Mouse (Mus musculus) midbrain, postnatal 0 days (tissue): ENCODE results near the gene Mras. TPM values are rescaled to one million over a fixed set of nuclear protein-coding genes. Genes with fewer than 3 reads are reported as not detected.

ENCODE experiments used
- ATAC-seq: fragments of 200-750 bp; cut with Nextera tagmentation; 2 replicates; pipeline ENCODE4 v1.8.0; 2017; ENCODE audit warnings: moderate number of reproducible peaks, mild to moderate bottlenecking, moderate TSS enrichment, moderate library complexity; ENCODE audit not compliant: low FRiP score
- DNase-seq: peaks from one replicate; pipeline ENCODE4 v3.0.0-alpha.2; 2015; ENCODE audit warnings: low spot score
- H3K27ac ChIP-seq: fragments of 300-500 bp; sonication (generic); 2 replicates; pipeline ENCODE4 v1.5.1; 2014; ENCODE audit warnings: low read depth, mild to moderate bottlenecking, low read length, mixed read lengths
- H3K27me3 ChIP-seq: fragments of 300-500 bp; sonication (generic); 2 replicates; pipeline ENCODE4 v1.6.1; 2014; ENCODE audit warnings: low read length, control low read depth, mixed read lengths; ENCODE audit not compliant: insufficient read depth
- H3K36me3 ChIP-seq: fragments of 300-500 bp; sonication (generic); 2 replicates; pipeline ENCODE4 v1.6.1; 2014; ENCODE audit warnings: low read length, control low read depth, mixed read lengths; ENCODE audit not compliant: insufficient read depth
- H3K4me1 ChIP-seq: fragments of 300-500 bp; sonication (generic); 2 replicates; pipeline ENCODE4 v1.6.1; 2014; ENCODE audit warnings: mild to moderate bottlenecking, control low read depth, antibody characterized with exemption, low read length, mixed read lengths; ENCODE audit not compliant: insufficient read depth
- H3K4me2 ChIP-seq: fragments of 300-500 bp; sonication (generic); 2 replicates; pipeline ENCODE4 v1.6.1; 2014; ENCODE audit warnings: low read depth, mild to moderate bottlenecking, low read length, mixed read lengths; ENCODE audit not compliant: poor library complexity, severe bottlenecking
- H3K4me3 ChIP-seq: fragments of 300-500 bp; sonication (generic); 2 replicates; pipeline ENCODE4 v1.5.1; 2014; ENCODE audit warnings: low read depth, mild to moderate bottlenecking, low read length, moderate library complexity
- H3K9ac ChIP-seq: fragments of 300-500 bp; sonication (generic); replicated peaks from 2 replicates; pipeline ENCODE4 v1.6.1; 2014; ENCODE audit warnings: mild to moderate bottlenecking, low read length, moderate library complexity, mixed read lengths; ENCODE audit not compliant: poor library complexity, severe bottlenecking
- H3K9me3 ChIP-seq: fragments of 300-500 bp; sonication (generic); 2 replicates; pipeline ENCODE4 v1.6.1; 2016; ENCODE audit warnings: low read length, control low read depth
- CTCF ChIP-seq: IDR thresholded peaks from 2 replicates; pipeline ENCODE4 v1.5.1; 2016; ENCODE audit warnings: antibody characterized with exemption, mild to moderate bottlenecking
- WGBS: fragments of 180-500 bp; shearing (Covaris S2); extraction: QIAGEN DNeasy Blood & Tissue Kit; methylation state at CpG from one replicate; pipeline ENCODE4 v1.1.7; 2014; 5-methylcytosine and 5-hydroxymethylcytosine counted together
- polyA plus RNA-seq: library from polyadenylated mRNA; unstranded; fragments of >200 nt; fragmentation: Nextera tagmentation; extraction: Ambion mirVana; gene quantifications from 2 replicates; pipeline ENCODE4 v1.2.1, GENCODE M21; 2015
- total RNA-seq: library from RNA; depleted of rRNA; stranded (reverse); fragments of >200 nt; gene quantifications from 2 replicates; pipeline ENCODE4 v1.2.3, GENCODE M21; 2014

Mras gene
- total and polyA plus RNA-seq, 2 experiments from 2014 or later: 72.6 to 92.9 TPM

DNA sequence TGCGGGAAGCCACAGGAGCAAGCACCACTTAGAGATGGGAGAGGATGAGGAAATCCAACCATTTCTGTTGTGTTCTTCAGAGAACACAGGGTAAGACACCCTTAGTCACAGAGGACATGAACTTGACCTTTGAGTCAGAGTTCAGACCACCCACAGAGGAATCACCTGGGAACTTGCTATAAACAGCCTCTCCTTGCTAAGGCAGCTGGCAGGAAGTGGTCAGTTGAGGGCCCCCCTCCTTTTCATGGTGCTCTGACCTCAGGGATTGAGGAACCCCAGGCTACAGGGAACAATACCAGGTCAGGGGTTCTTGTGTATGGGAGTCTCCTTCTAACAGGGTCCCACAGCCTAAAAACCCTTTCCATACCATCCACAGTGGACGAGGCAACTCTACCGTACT, 20.4 kb downstream of the Mras start:
- Histone ChIP-seq H3K36me3 (no peaks in the 10 kb centered on the region), H3K9ac (no peak overlapping the region), H3K27me3 (no peaks in the 10 kb centered on the region), H3K27ac (peak overlapping the region; percentile 34), H3K4me1 (0 out of 2 replicates have a peak, but pooled peaks cover 10% of the 10 kb centered on the region), H3K9me3 (no peaks in the 10 kb centered on the region), H3K4me2 (no peak overlapping the region), H3K4me3 (no peak overlapping the region)
- 92% methylated on average over 3 of the region's 3 CpGs for WGBS
- DNase-seq: no peak
- no peak for TF ChIP-seq CTCF
- ATAC-seq: no peak

GRCm38 (mm10) chr9:99411785-99412184, 25.4 kb downstream of the Mras start:
- H3K27ac ChIP-seq: no peak overlapping the region
- H3K4me3 ChIP-seq: no peak overlapping the region
- H3K27me3 ChIP-seq: no peaks in the 10 kb centered on the region
- ATAC-seq: no peak
- WGBS: 91% methylated on average over 4 of the region's 4 CpGs
- H3K9me3 ChIP-seq: no peaks in the 10 kb centered on the region
- H3K9ac ChIP-seq: no peak overlapping the region
- TF ChIP-seq CTCF: no peak
- H3K4me2 ChIP-seq: no peak overlapping the region
- DNase-seq: no peak
- no peaks in the 10 kb centered on the region for H3K36me3 ChIP-seq
- H3K4me1 ChIP-seq: 0 out of 2 replicates have a peak, but pooled peaks cover 10% of the 10 kb centered on the region

- Histone ChIP-seq H3K4me3 (no peak overlapping the region), H3K9ac (no peak overlapping the region), H3K27me3 (no peaks in the 10 kb centered on the region), H3K4me2 (no peak overlapping the region), H3K9me3 (no peaks in the 10 kb centered on the region), H3K4me1 (0 out of 2 replicates have a peak, but pooled peaks cover 6% of the 10 kb centered on the region), H3K36me3 (no peaks in the 10 kb centered on the region), H3K27ac (no peak overlapping the region)
- 96% methylated on average over 5 of the region's 5 CpGs for WGBS
- no peak for ATAC-seq
- no peak for DNase-seq
- TF ChIP-seq CTCF: no peak
These were observed 26.1 kb downstream of the Mras start for GRCm38 (mm10) chr9:99411093-99411492.

- Histone ChIP-seq H3K4me1 (no peaks in the 10 kb centered on the region), H3K4me3 (no peak overlapping the region), H3K9ac (no peak overlapping the region), H3K27me3 (no peaks in the 10 kb centered on the region), H3K9me3 (no peaks in the 10 kb centered on the region), H3K4me2 (no peak overlapping the region), H3K36me3 (no peaks in the 10 kb centered on the region), H3K27ac (no peak overlapping the region)
- no peak for TF ChIP-seq CTCF
- DNase-seq (no peak), ATAC-seq (no peak)
- 74% methylated on average over 3 of the region's 3 CpGs for WGBS
These were observed 27.9 kb downstream of the Mras start for GRCm38 (mm10) chr9:99409280-99409679.

GRCm38 (mm10) chr9:99401288-99401974, 35.8 kb downstream of the Mras start:
- Histone ChIP-seq H3K9me3 (no peaks in the 10 kb centered on the region), H3K4me3 (no peak overlapping the region), H3K27ac (peak overlapping the region; percentile 19), H3K36me3 (peaks cover 14% of the 10 kb centered on the region), H3K4me2 (no peak overlapping the region), H3K4me1 (no peaks in the 10 kb centered on the region), H3K27me3 (no peaks in the 10 kb centered on the region), H3K9ac (no peak overlapping the region)
- WGBS: 74% methylated on average over 9 of the region's 9 CpGs
- DNase-seq (peak; percentile 69), ATAC-seq (peak; percentile 68)
- TF ChIP-seq CTCF: no peak

- DNase-seq (no peak), ATAC-seq (no peak)
These were observed 36.4 kb downstream of the Mras start for GRCm38 (mm10) chr9:99400781-99401180.

More at GRCm38 (mm10) chr9:99400781-99401180, 36.4 kb downstream of the Mras start:
- 74% methylated on average over 6 of the region's 6 CpGs for WGBS
- Histone ChIP-seq H3K9me3 (no peaks in the 10 kb centered on the region), H3K4me2 (no peak overlapping the region), H3K9ac (no peak overlapping the region), H3K4me3 (no peak overlapping the region), H3K4me1 (no peaks in the 10 kb centered on the region), H3K36me3 (peaks cover 14% of the 10 kb centered on the region), H3K27ac (peak overlapping the region; percentile 47; the same call in 1 of the 2 replicates), H3K27me3 (no peaks in the 10 kb centered on the region)
- no peak for TF ChIP-seq CTCF
